Mouse (Mus musculus): Measurements from ENCODE around the gene Asb12. TPM values are rescaled to one million over a fixed set of nuclear protein-coding genes. Genes with fewer than 3 reads are reported as not detected.
A peak's percentile ranks its signal among the peaks of the same experiment; 100 is the strongest.
"Not testable (repeated sequence)": the region's sequence is repeated elsewhere in the genome, so short reads cannot be mapped to it uniquely, and the experiment has no call there.

Gene Asb12
- total RNA-seq (2022) = not detected

DNA sequence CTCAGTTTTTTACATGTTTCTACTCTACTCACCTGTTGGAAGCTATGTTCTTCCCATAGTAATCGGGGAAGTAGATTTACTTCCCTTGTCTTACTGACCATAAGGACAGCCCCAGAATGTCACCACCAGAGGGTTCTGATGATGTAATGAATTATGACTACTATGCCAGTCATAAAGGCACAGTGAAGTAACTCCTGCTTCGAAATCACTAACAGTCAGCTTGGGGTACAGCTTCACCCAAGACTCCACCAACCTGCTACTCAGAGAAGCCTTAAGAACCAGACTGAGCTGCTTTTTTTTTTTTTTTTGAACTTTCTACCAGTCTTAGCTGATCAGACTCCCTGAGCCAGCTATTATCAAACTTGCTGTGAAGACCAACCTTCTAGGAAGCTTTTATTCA is at the start of gene Asb12, which contains the start of gene Pfn5:
TSS of gene Asb12 (minus strand) at position 101 of the 400 bp plus-strand sequence.
TSS of gene Pfn5 (plus strand) at position 218 of the 400 bp plus-strand sequence.
- DNase-seq (ENCODE audit: low spot score in 2 of 2) = no peak

DNA sequence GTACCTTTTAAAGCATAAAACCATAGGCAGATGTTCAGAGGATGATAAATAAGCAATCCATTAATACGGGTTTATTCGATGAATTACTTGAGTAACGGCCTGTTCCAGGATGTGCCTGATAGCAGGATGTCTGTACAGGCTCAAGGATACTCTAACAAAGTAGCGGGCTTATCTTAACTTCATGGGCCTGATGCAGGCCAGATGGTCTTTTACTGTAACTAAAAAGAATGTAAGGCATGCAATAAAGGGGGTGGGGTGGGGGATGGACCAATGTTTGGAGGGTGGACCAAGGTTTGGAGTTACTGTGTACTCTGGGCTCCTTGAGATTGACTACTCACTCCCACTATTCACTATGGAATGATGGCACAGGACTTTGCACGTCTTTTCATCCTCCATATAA is 42.8 kb upstream of the Asb12 start:
- DNase-seq (ENCODE audit: low spot score in 2 of 2) = no peak

DNA sequence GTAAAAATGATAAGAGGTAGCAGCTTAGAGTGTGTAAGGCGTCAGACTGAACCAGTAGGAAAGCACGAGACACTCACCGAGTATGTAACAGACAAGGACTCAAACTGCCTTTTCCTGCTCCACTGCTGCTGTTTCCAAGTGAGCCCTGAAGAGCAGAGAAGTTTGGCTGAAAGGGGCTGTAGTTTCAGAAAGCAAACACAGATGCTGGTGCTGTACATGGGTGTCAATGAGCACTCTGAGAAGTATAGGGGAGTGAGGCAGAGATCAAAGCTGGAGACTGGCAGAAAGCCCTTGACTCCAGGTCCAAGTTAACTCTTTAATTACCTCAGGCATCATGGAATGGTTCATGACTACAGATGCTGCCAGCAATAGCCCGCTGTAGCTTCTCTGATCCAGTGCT is 3.5 kb downstream of the Asb12 start:
- no peak for DNase-seq (ENCODE audit: low spot score in 2 of 2)

DNA sequence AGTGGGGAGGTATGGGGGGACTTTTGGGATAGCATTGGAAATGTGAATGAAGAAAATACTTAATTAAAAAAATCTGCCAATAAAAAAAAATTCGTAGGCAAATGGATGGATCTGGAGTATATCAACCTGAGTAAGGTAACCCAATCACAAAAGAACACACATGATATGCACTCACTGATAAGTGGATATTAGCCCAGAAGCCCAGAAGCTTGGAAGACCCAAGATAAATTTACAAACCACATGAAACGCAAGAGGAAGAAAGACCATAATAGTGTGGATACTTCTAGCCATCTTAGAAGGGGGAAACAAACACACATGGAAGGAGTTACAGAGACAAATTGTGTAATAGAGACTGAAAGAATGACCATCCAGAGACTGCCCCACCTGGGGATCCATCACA is 22.3 kb downstream of the Asb12 start:
- DNase-seq (ENCODE audit: low spot score in 2 of 2) = not testable (repeated sequence)

DNA sequence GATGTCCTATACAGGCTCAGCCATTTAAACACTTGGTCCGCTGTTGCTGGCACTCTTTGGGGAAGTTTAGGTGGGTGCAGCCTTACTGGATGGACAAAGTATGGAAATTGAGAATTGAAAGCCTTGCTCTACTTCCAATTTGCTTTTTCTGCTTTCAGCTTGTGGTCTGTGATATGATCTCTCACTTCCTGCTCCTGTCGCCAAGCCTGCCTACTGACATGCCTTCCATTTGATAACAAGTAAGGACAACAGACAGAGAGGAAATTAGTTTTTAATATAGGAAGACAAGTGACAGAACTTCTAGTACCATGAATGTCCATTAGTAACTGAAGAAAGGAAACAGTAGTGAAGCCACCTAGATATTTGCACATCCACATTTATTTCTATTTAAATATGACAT is 32.6 kb downstream of the Asb12 start:
- DNase-seq (ENCODE audit: low spot score in 2 of 2) = no peak

DNA sequence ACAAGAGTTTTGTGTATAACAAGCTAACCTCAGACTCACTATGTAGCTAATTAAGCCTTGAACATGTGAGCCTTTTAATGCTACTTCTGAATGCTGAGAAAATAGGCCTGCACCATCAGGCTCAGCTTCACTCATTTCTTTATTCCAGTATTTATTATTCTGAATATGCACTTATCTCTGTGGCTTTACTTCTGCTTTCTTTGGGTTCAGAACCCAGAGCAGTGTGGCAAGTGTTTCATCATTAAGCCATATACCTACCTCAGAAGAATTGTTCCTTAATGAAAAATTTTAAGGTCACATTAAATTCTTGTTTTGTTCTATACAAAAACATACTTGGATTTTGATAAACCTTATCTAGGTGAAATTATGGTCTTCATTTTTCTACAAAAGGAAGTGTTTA is 33.9 kb downstream of the Asb12 start:
- no peak for DNase-seq (ENCODE audit: low spot score in 2 of 2)

DNA sequence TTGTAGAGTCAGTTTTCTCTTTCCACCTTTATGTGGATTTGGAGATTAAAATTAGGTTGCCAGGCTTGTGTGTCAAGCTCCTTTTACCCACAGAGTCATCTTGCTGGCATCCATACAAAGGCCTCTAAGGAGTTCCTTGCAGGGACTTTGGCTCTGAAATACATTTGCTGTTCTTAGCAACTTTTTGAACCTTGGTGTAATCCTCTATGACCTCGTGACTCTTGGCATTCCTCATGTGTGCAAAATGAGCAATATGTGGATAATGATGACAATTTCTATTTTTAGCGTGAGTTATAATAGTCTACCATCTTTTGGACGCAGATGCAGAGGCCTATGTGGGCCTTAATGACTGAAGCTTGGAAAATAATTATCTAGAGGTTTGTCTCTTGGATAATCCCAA is 100.6 kb downstream of the Asb12 start:
- DNase-seq (ENCODE audit: low spot score in 2 of 2) = no peak

DNA sequence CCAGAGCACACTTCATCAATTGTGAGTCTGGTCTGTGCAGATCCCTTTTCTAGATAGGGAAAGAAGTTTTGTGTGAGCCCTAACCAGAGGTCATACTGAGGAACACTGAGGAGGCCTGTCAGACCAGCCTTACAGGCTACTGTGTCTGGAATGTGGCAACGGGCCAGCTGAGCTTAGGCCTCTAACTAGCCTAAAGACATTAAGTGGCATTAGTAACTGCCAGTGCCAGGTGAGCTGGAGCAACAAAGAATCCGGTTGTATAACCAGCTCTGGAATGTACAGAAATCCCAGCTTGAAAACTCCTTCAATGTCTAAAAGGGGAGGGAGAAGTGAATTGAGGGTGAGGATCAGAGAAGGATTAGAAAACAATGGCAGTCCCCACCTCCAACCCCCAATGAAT is 111.9 kb downstream of the Asb12 start:
- DNase-seq (ENCODE audit: low spot score in 2 of 2) = no peak

DNA sequence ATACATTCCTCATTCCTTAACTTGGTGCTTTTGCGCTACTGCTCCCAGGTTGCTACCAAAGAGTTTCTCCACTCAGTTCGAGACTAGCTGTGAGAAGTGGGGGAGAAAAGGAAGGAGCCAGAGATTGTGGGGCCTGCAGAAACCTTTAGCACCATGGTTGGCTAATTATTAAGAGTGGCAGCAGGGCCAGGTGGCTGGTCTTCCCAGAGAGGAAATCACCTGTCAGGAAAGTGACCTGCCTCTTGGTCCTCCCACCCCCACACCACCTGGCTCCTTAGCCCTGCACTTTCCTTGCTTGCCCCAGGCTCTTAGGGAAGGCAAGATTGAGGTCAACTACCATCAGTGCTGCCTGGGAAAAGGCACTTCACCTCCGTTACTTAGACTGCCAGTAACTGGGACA is 112.6 kb downstream of the Asb12 start:
- no peak for DNase-seq (ENCODE audit: low spot score in 2 of 2)

DNA sequence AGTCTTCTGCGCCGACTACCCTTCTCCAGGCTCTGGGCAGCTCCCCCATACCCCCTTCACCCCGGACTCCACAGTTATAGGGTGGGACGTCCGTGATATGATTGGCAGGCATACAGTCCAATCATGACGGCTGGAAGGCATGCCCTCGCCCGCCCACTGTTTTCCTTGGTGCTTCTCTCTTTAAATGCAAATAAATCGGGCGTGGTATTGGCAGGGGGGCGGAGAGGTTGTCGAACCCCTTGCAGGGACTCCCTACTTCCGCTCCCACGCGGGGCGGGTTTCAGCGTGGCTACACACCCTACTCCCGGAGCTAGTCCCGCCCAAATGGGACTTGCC is 113.0 kb downstream of the Asb12 start, which contains the start of gene Amer1:
TSS of gene Amer1 (minus strand) at position 97 of the 336 bp plus-strand sequence.
- peak; percentile 90 to 92 for DNase-seq (ENCODE audit: low spot score in 2 of 2)

DNA sequence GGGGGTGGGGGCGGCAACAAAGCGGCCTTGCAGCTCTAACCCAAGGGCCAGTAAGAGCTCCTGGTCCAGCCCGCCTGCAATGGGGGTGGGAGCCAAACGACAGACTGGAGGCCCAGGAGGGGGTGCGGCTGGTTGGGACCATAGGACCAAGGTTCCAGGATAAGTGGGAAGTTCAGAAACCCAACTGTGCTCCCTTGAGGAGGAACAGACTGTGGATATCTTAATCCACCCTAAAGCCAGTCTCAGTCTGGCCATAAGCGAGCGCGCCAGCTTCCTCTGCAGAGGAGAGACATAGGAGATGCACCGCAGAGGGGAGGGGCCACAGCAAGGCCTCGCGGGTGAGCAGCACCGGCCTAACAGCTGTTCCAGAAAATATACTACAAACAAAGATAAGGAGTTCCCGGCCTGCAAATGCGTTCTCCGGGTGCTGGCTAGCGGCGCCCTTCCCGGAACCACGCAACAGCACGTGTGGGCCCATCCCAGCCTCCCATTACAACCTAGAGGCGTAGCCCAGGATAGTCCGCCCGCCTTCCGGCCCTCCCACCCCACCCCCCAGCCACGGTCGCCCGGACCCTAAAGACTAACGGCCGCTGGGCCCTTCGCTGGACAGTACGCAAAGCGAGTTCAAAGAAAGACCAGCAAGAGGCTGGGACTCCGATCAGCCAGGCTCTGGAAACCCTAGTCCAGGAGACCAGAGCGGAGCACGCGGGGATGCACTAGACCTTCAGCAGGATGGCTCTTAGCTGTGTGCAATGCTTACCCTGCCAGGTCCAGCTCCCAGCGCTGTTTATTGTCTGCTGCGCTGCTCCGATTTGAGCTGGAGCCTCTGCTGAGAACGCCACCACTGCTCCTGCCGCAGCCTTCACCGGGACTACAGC is 113.7 kb downstream of the Asb12 start:
- DNase-seq (ENCODE audit: low spot score in 2 of 2) = peak; percentile 8 to 12

DNA sequence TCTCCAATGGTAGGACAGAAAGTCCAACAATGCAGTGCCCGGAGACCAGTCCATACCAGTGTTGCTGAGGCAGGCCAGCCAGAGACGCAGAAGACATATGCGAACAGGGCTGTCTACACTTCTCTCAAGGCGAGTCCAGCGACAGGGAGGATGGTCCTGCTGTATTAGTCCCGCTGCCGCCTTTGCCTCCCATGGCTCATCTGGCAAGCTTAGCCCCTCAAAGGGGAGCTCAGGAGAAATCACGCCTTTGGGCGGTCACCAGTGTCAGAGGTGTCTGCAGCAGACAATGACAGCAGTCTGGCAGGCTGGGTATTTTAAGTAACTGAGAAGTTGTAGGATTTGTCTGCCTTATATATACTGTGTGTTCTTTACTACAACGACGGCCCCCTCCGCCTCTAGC is 114.4 kb downstream of the Asb12 start:
- DNase-seq (ENCODE audit: low spot score in 2 of 2) = no peak

DNA sequence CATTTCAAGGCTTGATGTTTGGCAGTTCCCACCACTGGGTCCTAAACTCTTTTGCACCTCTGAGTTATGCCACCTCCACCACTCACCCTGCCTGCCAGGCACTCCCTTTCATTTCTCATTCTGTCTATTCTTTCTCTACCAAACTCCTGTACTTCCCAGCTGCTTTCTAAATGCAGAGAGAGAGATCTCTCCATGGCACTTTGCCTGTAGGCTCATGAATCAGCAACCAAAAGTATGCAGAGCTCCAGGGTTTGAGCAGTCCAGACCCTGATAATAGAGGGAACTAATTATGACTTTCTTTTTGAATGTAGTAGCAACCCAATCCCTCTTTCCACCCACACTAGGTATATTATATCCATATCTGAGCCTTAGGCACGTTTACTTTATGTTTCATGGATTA is 115.5 kb downstream of the Asb12 start:
- no peak for DNase-seq (ENCODE audit: low spot score in 2 of 2)

DNA sequence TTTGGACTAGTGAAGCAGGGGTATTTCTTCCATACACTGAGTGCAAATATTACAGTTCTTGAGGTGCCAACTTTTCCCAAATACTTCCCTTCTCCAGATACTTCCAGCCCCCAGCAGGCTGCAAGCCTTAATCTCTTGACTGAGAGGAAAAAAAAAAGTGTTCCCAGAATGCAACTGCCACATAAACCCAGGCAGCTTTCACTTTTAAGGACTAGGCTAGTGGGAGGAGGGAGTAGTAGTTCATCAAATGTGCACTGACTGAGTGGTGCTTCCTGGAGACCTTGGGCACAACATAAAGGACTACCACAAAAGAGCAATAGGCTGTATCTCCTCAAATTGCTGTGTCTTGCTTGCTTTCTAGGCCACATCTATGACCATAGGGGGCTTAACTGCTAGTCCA is 116.5 kb downstream of the Asb12 start:
- no peak for DNase-seq (ENCODE audit: low spot score in 2 of 2)

DNA sequence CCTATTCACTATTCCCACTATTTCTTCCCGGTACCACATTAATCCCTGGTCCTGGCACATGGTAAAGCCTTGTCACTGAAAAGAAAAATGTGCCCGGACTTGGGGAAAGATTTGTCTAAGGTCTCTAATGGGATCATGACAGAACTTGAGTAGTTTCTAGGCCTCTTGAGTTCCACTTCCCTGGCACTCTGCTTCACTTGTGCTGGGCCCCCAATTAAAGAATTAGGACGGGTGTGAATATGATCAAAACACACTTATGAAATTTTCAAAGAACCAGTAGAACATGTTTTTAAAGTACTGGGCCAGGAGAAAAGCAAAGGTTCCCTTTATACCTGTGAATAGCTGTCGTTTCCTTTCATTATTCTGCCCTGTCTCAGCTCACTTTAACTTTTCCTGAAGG is 119.3 kb downstream of the Asb12 start:
- DNase-seq (ENCODE audit: low spot score in 2 of 2) = no peak

DNA sequence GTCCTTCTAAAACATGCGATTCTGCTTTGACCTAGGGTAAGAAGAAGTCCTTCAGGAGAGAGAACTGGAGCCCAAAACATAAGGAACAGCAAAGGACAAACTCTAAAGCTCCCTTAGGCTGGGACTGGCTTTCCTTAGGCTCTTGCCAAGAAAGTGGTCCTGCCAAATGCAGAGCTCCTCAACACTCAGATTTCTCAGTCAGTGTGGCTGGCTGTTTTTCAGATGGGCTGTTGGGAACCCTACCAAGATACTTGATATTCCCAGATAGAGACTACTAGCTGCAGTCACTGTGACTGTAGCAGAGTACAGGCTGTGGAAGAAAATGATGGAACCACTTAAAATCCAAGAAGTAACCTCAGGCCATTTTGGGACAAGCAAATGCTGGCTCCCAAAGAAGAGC is 120.6 kb downstream of the Asb12 start:
- DNase-seq (ENCODE audit: low spot score in 2 of 2) = no peak

Other genes with a start within 250 kb of the Asb12 start
- 1 to 10 TPM; 5.6 to 6.1 (median 5.9) TPM for gene Amer1, start 113.1 kb downstream of the Asb12 start, total RNA-seq (2022)
- not detected for gene Pfn5, start 117 bp upstream of the Asb12 start, total RNA-seq (2022)
- 10 to 100 TPM; 17.1 to 21.0 (median 18.0) TPM for gene Zc4h2, start 100.5 kb upstream of the Asb12 start, total RNA-seq (2022)
- gene Zc3h12b, start 153.7 kb upstream of the Asb12 start, total RNA-seq (2022) = 10 to 100 TPM; 35.6 to 42.8 (median 39.5) TPM